Mouse (Mus musculus) lung, postnatal 4 days (tissue): ENCODE results near the gene Wbp2.

Experiments
- DNase-seq, 2 experiments: peaks; one replicate each; pipeline ENCODE4 v3.0.0; 2021

Wbp2 gene

GRCm38 (mm10) chr11:116088188-116088587 lies 1.4 kb upstream of the Wbp2 start:
- DNase-seq, result no peak

- peak; percentile 90 to 94 for DNase-seq
These were observed 667 bp upstream of the Wbp2 start for GRCm38 (mm10) chr11:116087194-116088130.

DNA sequence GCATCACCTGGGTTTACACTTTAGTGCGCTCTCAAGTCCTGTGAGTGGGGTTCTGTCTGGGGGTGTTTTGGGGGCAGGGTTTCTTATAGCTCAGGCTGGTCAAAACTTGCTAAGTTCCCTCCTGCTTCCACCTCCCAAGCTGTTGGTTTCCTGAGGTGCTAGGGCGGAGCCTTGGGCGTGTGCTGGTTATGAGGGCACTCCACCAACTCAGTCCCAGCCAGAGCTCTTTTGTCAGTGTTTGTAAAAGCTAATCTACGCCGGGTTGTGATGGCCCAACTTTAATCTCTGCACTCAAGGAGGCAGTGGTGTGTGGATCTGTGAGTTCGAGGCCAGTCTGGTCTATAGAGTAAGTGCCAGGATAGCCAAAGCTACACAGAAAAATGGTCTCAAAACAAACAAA lies 2.6 kb downstream of the Wbp2 start:
- no peak for DNase-seq

GRCm38 (mm10) chr11:116083096-116083672 lies 3.6 kb downstream of the Wbp2 start:
- no peak for DNase-seq

GRCm38 (mm10) chr11:116081081-116081480 lies 5.7 kb downstream of the Wbp2 start:
- DNase-seq, result peak; percentile 64 to 77

- DNase-seq, result no peak
These were observed 7.3 kb downstream of the Wbp2 start for GRCm38 (mm10) chr11:116079511-116079910.

GRCm38 (mm10) chr11:116078676-116079320 lies 8.0 kb downstream of the Wbp2 start:
- DNase-seq, result no peak

DNA sequence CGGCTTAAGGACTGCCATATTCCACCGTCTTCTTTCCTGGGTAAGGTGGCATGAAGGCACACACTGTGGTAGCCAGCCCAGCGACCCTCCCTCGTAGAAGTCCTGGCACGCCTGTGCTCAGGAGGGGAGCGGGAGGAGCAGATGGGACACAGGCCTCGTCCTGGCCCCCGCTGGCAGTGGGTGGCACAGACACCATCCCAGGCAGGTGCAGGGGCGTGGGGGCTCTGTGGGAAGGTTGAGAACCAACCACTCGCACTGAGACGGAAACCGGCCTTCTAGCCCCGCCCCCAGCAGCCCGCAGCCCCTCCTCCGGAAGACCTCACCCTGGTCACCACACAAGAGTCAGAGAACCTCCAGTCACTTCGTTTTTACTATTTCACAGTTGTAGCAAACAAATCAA lies 8.6 kb downstream of the Wbp2 start:
- DNase-seq, result peak; percentile 84

GRCm38 (mm10) chr11:116077446-116078204 lies 9.2 kb downstream of the Wbp2 start, which contains the start of gene Unc13d:
Unc13d (minus strand) TSS chr11:116077961.
- peak; percentile 83 for DNase-seq

DNA sequence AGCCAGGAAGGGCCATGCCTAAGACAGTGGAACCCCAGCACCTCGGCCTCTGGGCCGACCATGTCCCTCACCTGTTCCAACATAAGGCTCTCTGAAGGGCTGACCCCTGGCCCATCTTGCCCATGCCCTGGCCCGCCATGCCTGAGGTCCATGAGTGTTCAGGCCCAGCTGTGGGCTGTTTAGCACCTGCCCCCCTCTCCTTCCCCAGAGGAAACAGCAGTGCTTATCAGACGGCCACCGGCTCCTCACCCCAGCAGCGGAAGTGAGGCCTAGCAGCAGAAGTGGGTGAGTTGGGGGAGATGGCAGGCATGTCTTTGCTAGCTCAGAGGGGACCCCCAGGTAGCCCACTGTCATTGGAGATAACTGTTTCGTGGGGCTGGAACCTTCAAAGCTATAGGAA lies 10.0 kb downstream of the Wbp2 start:
- no peak for DNase-seq

DNA sequence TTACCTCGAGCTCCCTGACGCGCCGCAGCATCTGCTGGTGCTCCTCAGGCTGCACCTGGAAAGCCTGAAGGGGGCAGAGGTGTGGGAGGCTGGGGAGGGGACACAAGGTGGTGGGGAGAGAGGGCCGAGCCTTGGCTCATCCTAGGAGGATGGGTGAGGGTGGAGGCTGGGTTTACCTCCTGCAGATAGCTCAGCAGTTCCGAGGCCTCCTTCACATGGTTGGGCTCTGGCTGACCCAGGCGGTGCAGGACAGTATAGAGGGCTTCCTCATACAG lies 10.6 kb downstream of the Wbp2 start:
- DNase-seq, result no peak

DNA sequence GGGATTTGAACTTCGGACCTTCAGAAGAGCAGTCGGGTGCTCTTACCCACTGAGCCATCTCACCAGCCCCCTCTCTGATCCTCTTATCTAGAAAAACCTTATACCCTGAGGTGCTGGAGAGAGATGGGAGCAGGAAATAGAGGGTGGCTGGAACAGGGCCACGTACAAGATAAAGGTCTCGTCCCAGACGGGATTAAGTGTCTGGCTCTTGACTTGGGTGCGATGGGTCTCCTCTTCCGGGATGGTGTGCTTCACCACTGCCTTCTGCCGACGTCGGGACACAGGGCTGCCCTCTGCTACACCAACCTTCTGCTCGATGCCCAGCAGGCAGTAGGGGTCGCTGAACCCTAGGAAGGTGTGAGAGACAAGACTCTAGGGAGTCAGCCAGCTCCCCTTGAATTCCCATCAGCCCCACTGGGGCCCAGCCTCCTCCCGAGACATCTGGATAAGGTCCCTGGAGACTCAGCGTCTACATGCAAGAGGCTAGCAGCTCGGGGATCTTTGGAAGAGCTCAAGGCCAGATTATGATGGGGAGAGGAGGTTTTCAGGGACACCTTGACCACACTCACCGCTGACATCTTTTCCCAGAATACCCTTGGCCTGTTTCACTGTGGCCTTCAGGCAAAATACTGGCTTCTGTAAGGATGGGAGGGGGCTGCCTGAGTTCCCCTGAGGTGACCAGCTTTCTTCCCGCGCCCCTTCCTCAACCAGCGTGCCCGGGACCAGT lies 11.1 kb downstream of the Wbp2 start:
- DNase-seq, result no peak

- no peak for DNase-seq
These were observed 12.3 kb downstream of the Wbp2 start for GRCm38 (mm10) chr11:116074436-116074991.

DNA sequence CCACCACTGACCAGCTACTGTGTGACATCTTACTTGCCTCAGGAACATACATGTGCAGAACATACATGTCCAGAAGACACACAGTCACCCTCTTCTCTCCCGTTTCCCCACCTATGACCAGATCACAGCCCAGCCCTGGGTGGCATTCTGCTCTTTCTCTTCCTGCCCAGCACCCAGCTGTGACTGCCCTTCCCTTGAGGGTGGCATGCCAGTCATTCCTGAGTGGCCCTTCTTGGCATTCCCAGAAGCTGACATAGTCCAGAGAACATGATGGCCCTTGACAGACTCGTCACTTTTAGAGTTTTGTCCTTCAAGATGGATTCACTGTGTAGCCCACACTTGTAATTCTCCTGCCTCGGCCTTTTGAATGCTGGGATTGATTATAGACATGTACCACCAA lies 14.2 kb downstream of the Wbp2 start:
- DNase-seq, result peak; percentile 53 to 74

- peak in 1 of 2 experiments; percentile 52 for DNase-seq
These were observed 15.3 kb downstream of the Wbp2 start for GRCm38 (mm10) chr11:116071510-116071909.

- no peak for DNase-seq
These were observed 21.4 kb downstream of the Wbp2 start for GRCm38 (mm10) chr11:116065345-116065744.

DNA sequence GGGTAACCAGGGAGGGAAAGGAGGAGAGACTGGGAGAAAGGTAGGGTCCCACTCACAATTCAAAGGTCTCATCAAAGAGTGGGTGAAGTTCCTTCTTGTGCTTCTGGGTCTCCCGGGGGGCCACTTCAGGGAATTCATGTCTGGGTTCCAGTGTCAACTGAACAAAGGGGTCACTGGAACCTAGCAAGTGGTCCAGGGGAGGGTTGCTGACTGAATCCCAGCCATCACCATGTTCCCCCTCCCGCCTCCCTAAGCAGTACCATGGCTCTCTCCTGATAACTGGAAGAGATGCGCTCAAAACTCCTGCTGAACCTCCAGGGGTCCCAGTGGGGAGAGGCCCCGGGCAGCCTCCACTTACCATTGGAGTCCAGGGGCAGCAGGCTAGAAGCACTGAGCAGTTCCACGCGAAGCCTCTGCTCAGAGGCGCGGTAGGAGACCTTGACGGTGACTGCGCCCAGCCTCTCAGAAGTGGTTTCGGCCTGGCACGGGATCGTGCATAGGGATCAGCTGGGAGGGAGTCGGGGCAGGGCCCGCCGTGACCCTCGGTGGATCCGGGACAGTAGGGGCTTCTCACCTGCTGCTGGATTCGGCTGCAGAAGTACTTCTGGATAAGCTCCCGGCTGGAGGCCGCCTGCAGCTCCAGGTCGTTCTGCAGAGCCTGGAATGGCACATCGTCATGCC lies 22.5 kb downstream of the Wbp2 start:
- DNase-seq, result no peak

DNA sequence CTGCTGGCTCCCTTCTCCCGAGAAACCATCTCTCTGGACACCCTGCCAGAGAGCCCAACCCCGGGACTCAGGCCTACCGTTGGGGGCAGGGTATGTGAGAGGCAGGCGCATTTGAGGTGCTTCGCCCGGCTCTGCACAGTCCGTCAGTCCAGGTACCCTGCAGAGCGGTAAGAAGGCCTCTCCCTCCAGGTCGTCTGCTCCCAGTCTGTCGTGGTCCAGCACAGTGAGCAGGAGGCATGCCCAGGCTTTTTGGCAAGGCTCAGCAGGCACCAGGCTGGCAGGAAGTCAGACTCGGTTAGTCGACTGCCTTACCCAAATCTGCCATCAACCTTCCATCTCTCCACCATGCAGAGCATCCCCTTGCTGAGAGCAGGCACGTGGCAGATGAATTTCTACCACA lies 23.2 kb downstream of the Wbp2 start:
- DNase-seq, result no peak

- no peak for DNase-seq
These were observed 24.3 kb downstream of the Wbp2 start for GRCm38 (mm10) chr11:116062521-116062920.

DNA sequence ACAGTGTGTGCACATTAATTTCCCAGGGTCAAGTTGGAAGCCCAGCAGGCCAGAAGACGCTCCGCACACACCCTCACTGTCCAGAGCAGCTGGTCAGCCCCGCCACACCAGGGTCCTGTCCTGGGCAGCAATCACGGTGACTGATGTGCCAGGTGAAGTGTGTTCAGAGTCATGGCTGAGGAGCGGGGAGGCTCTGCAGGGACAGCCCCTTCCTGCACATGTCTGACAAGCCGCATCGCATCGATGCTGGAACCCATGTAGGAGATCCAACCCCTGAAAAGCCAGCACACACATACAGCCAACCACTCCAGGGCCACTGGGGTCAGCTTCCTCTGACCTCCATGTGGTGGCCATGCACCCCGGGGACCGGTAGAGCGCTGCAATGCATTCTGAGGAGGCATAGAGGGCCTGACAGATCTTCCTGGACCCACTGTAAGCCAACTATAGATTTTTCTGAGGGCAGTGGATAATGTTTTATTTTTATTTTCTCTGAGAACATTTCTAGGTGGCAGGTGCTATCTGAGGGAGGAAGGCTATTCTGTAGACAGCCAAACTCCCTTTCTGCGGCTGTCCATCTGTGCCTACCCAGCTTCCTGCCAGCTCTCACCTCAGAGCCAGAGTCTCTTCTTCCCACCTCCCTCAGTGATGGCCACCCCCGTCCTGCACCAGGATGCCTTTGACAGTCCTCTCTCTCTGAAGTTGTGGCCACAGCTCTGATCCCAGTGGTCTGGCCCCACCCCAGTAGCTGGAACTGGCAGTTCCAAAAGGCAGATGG lies 25.0 kb downstream of the Wbp2 start:
- no peak for DNase-seq

DNA sequence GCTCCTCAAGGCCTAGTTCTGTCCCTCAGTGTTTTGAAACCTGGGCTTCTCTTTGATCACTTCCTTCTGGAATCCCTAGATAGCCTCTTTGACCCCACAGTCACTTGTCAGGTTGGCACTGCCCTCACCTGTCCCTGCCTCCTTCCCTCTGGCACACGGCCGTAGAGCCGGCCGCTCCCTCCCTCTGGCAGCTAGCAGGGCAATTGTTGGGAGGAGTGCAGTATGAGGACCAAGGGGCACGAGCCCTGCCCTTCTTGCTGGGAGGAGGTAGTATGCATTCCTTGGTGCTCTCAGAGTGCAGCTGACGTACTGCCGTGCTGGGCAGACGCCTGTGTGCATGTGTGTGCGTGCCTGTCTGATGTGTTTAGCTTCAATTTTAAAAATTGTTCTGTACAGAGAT lies 26.2 kb downstream of the Wbp2 start:
- DNase-seq, result peak; percentile 72 to 89
